Mouse (Mus musculus): ENCODE results near the gene Lin28b. TPM values are rescaled to one million over a fixed set of nuclear protein-coding genes. Genes with fewer than 3 reads are reported as not detected.

The Lin28b gene
- polyA plus RNA-seq (2012; rRNA removed), result 0.01 TPM in 1 of 2 replicates, not detected in the other

DNA sequence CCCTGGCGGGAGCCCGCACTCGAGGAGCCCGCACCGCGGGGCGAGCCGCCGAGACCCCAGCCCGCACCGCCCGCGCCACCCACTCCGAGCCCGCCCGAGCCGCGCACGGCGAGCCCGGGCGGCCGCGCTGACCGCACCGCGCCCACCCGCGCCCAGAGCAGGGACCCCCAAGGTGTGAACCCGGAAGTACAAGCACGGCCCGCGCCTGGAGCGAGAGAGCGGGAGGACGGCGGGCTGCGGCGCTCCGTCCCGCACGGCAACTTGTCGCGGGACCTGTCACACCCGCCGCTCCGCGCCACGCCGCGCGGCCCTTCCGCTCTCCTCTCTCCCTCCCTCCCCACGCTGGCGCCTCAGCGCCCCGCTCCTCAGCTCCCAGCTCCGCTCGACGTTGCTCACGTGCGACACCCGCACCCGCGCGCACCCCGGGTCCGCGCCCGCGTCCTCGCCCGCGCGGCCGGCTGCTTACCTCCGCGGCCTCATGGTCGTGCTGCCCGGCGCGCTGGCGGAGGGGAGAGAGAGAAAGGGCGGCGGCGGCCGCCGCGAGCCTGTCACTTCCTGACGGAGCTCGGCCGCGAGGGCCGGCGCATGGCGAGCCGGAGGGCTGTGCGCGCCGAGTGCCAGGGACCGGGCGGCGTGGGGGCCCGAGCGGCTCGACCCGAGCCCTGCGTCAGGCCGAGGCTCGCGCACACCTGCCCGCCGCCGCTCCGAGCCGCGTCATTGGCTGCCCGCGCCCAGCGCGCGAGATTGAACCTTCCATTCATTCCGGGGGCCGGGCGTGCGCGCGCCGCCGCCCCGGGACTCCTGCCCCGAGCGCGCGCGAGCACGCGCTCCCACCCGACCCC lies at the start of gene Lin28b:
Gene Lin28b (minus strand): TSS at position 635 of the 842 bp plus-strand sequence.
- WGBS, result 1% methylated on average over 131 of the region's 139 CpGs
- no peak for TF ChIP-seq POLR2A (IDR thresholded peaks at IDR 0.05; ENCODE audit: low read depth, low read length)
- TF ChIP-seq CTCF (conservative IDR thresholded peaks at IDR 0.05; ENCODE audit: insufficient read depth, insufficient read length, low read depth, low read length), result no peak
- peaks cover 4% of the 10 kb centered on the region for H3K27me3 ChIP-seq (replicated peaks; ENCODE audit: control insufficient read depth, insufficient read depth, low read length)
- no peak within 1 kb of the TSS for H3K27ac ChIP-seq (ENCODE audit: insufficient read depth, low read depth, low read length)
- H3K4me3 ChIP-seq (ENCODE audit: insufficient read depth, low read depth, low read length), result peak within 1 kb of the TSS; percentile 57
- H3K36me3 ChIP-seq (ENCODE audit: control insufficient read depth, insufficient read depth, low read length), result no peaks in the 10 kb centered on the region
- DNase-seq, result peak; percentile 16
- no peaks in the 10 kb centered on the region for H3K4me1 ChIP-seq (ENCODE audit: control insufficient read depth, insufficient read depth, low read length)

GRCm38 (mm10) chr10:45511764-45512163 lies 25.6 kb upstream of the Lin28b start:
- no peak for DNase-seq
- Histone ChIP-seq H3K4me3 (ENCODE audit: insufficient read depth, low read depth, low read length) (no peak overlapping the region), H3K4me1 (ENCODE audit: control insufficient read depth, insufficient read depth, low read length) (no peaks in the 10 kb centered on the region), H3K27ac (ENCODE audit: insufficient read depth, low read depth, low read length) (no peak overlapping the region), H3K27me3 (replicated peaks; ENCODE audit: control insufficient read depth, insufficient read depth, low read length) (no peaks in the 10 kb centered on the region), H3K36me3 (ENCODE audit: control insufficient read depth, insufficient read depth, low read length) (no peaks in the 10 kb centered on the region)
- WGBS, result 51% methylated on average over 2 of the region's 2 CpGs
- TF ChIP-seq POLR2A (IDR thresholded peaks at IDR 0.05; ENCODE audit: low read depth, low read length) (no peak), CTCF (conservative IDR thresholded peaks at IDR 0.05; ENCODE audit: insufficient read depth, insufficient read length, low read depth, low read length) (no peak)

DNA sequence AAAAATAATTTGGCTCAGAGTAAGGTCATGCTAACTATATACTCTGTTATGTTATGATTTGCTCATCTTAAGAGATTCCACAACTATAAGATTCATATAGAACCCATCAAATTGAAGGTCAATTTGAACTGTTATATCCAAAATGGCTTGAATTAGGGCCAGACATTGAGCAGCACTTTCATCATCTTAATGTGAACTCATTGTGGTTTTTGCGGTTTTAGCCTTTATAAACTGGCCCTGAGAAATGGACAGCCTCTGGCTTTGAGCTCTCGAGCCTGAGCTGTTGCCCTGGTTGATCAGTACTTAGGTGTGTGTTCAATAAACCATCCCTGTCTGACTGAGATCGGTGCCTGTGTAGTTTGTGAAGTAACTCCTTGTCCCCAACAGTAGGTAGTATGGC lies 24.5 kb upstream of the Lin28b start:
- no peak for TF ChIP-seq CTCF (conservative IDR thresholded peaks at IDR 0.05; ENCODE audit: insufficient read depth, insufficient read length, low read depth, low read length)
- TF ChIP-seq POLR2A (IDR thresholded peaks at IDR 0.05; ENCODE audit: low read depth, low read length), result no peak
- Histone ChIP-seq H3K4me1 (ENCODE audit: control insufficient read depth, insufficient read depth, low read length) (no peaks in the 10 kb centered on the region), H3K27ac (ENCODE audit: insufficient read depth, low read depth, low read length) (no peak overlapping the region), H3K36me3 (ENCODE audit: control insufficient read depth, insufficient read depth, low read length) (no peaks in the 10 kb centered on the region), H3K4me3 (ENCODE audit: insufficient read depth, low read depth, low read length) (no peak overlapping the region), H3K27me3 (replicated peaks; ENCODE audit: control insufficient read depth, insufficient read depth, low read length) (no peaks in the 10 kb centered on the region)
- DNase-seq, result no peak
- 86% methylated on average over 3 of the region's 3 CpGs for WGBS

- TF ChIP-seq CTCF (conservative IDR thresholded peaks at IDR 0.05; ENCODE audit: insufficient read depth, insufficient read length, low read depth, low read length) (no peak), POLR2A (IDR thresholded peaks at IDR 0.05; ENCODE audit: low read depth, low read length) (no peak)
- no peak for DNase-seq
- Histone ChIP-seq H3K27me3 (replicated peaks; ENCODE audit: control insufficient read depth, insufficient read depth, low read length) (no peaks in the 10 kb centered on the region), H3K4me3 (ENCODE audit: insufficient read depth, low read depth, low read length) (no peak overlapping the region), H3K36me3 (ENCODE audit: control insufficient read depth, insufficient read depth, low read length) (no peaks in the 10 kb centered on the region), H3K4me1 (ENCODE audit: control insufficient read depth, insufficient read depth, low read length) (no peaks in the 10 kb centered on the region), H3K27ac (ENCODE audit: insufficient read depth, low read depth, low read length) (no peak overlapping the region)
- 94% methylated on average over 1 of the region's 1 CpGs for WGBS
Measured at GRCm38 (mm10) chr10:45500259-45500658, 14.1 kb upstream of the Lin28b start.

- WGBS, result under 1% methylated on average over 40 of the region's 40 CpGs
- no peaks in the 10 kb centered on the region for H3K36me3 ChIP-seq (ENCODE audit: control insufficient read depth, insufficient read depth, low read length)
- no peak overlapping the region for H3K27ac ChIP-seq (ENCODE audit: insufficient read depth, low read depth, low read length)
- no peaks in the 10 kb centered on the region for H3K4me1 ChIP-seq (ENCODE audit: control insufficient read depth, insufficient read depth, low read length)
- H3K4me3 ChIP-seq (ENCODE audit: insufficient read depth, low read depth, low read length), result peak overlapping the region; percentile 57; the same call in 1 of the 2 replicates
- peaks cover 5% of the 10 kb centered on the region for H3K27me3 ChIP-seq (replicated peaks; ENCODE audit: control insufficient read depth, insufficient read depth, low read length)
- TF ChIP-seq POLR2A (IDR thresholded peaks at IDR 0.05; ENCODE audit: low read depth, low read length) (no peak), CTCF (conservative IDR thresholded peaks at IDR 0.05; ENCODE audit: insufficient read depth, insufficient read length, low read depth, low read length) (no peak)
- DNase-seq, result no peak
Measured at GRCm38 (mm10) chr10:45486603-45486946, 380 bp upstream of the Lin28b start.

DNA sequence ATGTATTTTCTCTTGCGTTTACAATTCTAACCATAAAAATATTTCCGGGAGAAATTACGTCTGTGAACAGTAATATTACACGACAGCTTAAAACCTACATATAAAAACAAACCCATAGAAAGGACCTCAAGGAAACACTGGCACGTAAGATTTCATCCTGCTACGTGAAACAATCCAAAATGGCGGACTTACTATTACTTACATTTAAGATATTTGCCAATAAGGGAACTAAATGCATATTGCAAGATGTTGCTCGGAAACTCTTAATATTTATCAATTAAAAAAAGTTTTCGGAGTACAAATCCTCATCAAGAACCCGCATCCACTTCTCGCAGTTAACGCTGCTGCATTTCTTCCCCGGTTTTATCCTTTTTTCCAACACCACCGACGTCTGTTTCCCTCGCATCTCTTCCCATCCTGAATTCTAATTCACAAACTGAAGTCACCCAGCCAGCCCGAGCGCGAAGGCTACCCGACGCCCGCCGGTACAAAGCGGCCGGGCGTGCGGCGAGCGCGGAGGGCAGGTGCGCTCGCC lies 902 bp downstream of the Lin28b start:
- Histone ChIP-seq H3K36me3 (ENCODE audit: control insufficient read depth, insufficient read depth, low read length) (no peaks in the 10 kb centered on the region), H3K27ac (ENCODE audit: insufficient read depth, low read depth, low read length) (no peak overlapping the region)
- 3% methylated on average over 32 of the region's 32 CpGs for WGBS

DNA sequence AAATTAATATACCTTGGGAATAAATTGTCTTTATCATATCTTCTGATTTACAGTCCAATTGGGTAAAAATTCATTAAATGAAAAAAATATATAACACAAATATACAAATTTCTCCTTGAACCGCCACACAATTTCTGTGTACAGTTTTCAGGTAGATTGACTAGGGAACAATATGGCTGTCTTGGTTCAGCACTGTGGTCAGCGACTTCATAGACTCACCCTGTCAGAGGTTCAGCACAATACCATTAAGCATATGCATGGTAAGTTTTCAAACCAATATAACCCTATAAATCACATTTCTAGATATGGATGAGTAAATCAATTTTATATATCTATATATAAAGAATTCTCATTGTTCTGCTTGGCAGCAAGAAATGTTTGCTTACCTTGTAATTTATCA lies 3.0 kb downstream of the Lin28b start:
- no peak overlapping the region for H3K27ac ChIP-seq (ENCODE audit: insufficient read depth, low read depth, low read length)
- H3K27me3 ChIP-seq (replicated peaks; ENCODE audit: control insufficient read depth, insufficient read depth, low read length), result peaks cover 4% of the 10 kb centered on the region
- no peak for DNase-seq
- H3K4me3 ChIP-seq (ENCODE audit: insufficient read depth, low read depth, low read length), result no peak overlapping the region
- no peaks in the 10 kb centered on the region for H3K36me3 ChIP-seq (ENCODE audit: control insufficient read depth, insufficient read depth, low read length)
- TF ChIP-seq CTCF (conservative IDR thresholded peaks at IDR 0.05; ENCODE audit: insufficient read depth, insufficient read length, low read depth, low read length), result no peak
- no peak for TF ChIP-seq POLR2A (IDR thresholded peaks at IDR 0.05; ENCODE audit: low read depth, low read length)
- H3K4me1 ChIP-seq (ENCODE audit: control insufficient read depth, insufficient read depth, low read length), result no peaks in the 10 kb centered on the region
- 52% methylated on average over 2 of the region's 2 CpGs for WGBS

More for the DNA sequence above, 902 bp downstream of the Lin28b start:
- TF ChIP-seq CTCF (conservative IDR thresholded peaks at IDR 0.05; ENCODE audit: insufficient read depth, insufficient read length, low read depth, low read length) (no peak), POLR2A (IDR thresholded peaks at IDR 0.05; ENCODE audit: low read depth, low read length) (no peak)
- DNase-seq, result no peak
- Histone ChIP-seq H3K27me3 (replicated peaks; ENCODE audit: control insufficient read depth, insufficient read depth, low read length) (peaks cover 4% of the 10 kb centered on the region), H3K4me3 (ENCODE audit: insufficient read depth, low read depth, low read length) (peak overlapping the region; percentile 57; the same call in 1 of the 2 replicates), H3K4me1 (ENCODE audit: control insufficient read depth, insufficient read depth, low read length) (no peaks in the 10 kb centered on the region)

All from kidney, adult 2 months (tissue).